Mouse (Mus musculus) forebrain, embryonic 13.5 days (tissue): ENCODE measurements at regions not wholly inside any gene's neighbourhood (a gene's known extent, or its start where the extent isn't known, plus 50 kb on each side); places are given as distances from the start of the nearest gene placed in this dataset.
"Not testable (repeated sequence)": the region's sequence is repeated elsewhere in the genome, so short reads cannot be mapped to it uniquely, and the experiment has no call there.

Experiments used
- ATAC-seq: fragments of 200-750 bp; cut with Nextera tagmentation; 2 replicates; pipeline ENCODE4 v1.8.0; 2017
- H3K27ac ChIP-seq: fragments of 300-500 bp; sonication (generic); 2 replicates; pipeline ENCODE4 v1.5.1; 2015; ENCODE audit warnings: inconsistent platforms, mild to moderate bottlenecking, moderate library complexity
- H3K27me3 ChIP-seq: fragments of 300-500 bp; sonication (generic); 2 replicates; pipeline ENCODE4 v1.6.1; 2015; ENCODE audit warnings: mild to moderate bottlenecking, inconsistent platforms
- H3K36me3 ChIP-seq: fragments of 300-500 bp; sonication (generic); 2 replicates; pipeline ENCODE4 v1.6.1; 2015; ENCODE audit warnings: mild to moderate bottlenecking, inconsistent platforms; ENCODE audit not compliant: poor library complexity, severe bottlenecking
- H3K4me1 ChIP-seq: fragments of 300-500 bp; sonication (generic); 2 replicates; pipeline ENCODE4 v1.6.1; 2015; ENCODE audit warnings: inconsistent platforms
- H3K4me2 ChIP-seq: fragments of 300-500 bp; sonication (generic); 2 replicates; pipeline ENCODE4 v1.6.1; 2015; ENCODE audit warnings: inconsistent platforms, mild to moderate bottlenecking, moderate library complexity
- H3K4me3 ChIP-seq: fragments of 300-500 bp; sonication (generic); 2 replicates; pipeline ENCODE4 v1.5.1; 2015; ENCODE audit warnings: mild to moderate bottlenecking, inconsistent platforms
- H3K9ac ChIP-seq: fragments of 300-500 bp; sonication (generic); 2 replicates; pipeline ENCODE4 v1.6.1; 2015; ENCODE audit warnings: mild to moderate bottlenecking, inconsistent platforms
- H3K9me3 ChIP-seq: fragments of 300-500 bp; sonication (generic); replicated peaks from 2 replicates; pipeline ENCODE4 v1.6.1; 2016; ENCODE audit warnings: inconsistent platforms
- WGBS: fragments of 180-500 bp; shearing (Covaris S2); methylation state at CpG from one replicate; pipeline ENCODE4 v1.1.7; 2015; 5-methylcytosine and 5-hydroxymethylcytosine counted together

- 90% methylated on average over 3 of the region's 3 CpGs for WGBS
- ATAC-seq, result no peak
- Histone ChIP-seq H3K9me3 (no peaks in the 10 kb centered on the region), H3K36me3 (no peaks in the 10 kb centered on the region), H3K4me3 (no peak overlapping the region), H3K9ac (no peak overlapping the region), H3K27ac (no peak overlapping the region), H3K4me2 (no peak overlapping the region), H3K27me3 (no peaks in the 10 kb centered on the region), H3K4me1 (no peaks in the 10 kb centered on the region)
These were observed 1115.5 kb upstream of the 1700009N14Rik start for GRCm38 (mm10) chr4:38334529-38335149.

DNA sequence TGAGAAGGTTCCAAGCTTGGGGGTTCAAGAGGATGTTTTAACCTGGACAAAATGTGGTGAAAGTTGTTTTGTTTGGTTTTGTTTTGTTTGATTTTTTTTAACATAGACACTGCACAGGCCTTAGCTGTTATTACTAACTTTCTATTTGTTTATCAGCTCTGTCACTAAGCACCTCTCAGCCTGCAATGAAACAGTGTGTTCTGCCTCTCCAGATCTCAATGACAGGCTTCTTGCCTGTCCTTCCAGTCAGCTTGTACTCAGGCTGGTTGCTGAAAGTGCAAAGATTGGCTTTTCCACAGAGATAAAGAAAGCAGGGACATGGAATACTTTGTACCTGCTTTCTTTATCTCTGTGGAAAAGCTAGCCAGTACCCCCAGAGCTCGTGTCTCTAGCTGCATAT is 1114.9 kb upstream of the 1700009N14Rik start:
- no peak for ATAC-seq
- H3K36me3 ChIP-seq, result no peaks in the 10 kb centered on the region
- H3K9ac ChIP-seq, result no peak overlapping the region
- no peak overlapping the region for H3K27ac ChIP-seq
- 46% methylated on average over 1 of the region's 1 CpGs for WGBS
- no peak overlapping the region for H3K4me2 ChIP-seq
- H3K9me3 ChIP-seq, result no peaks in the 10 kb centered on the region
- no peak overlapping the region for H3K4me3 ChIP-seq
- no peaks in the 10 kb centered on the region for H3K4me1 ChIP-seq
- no peaks in the 10 kb centered on the region for H3K27me3 ChIP-seq

DNA sequence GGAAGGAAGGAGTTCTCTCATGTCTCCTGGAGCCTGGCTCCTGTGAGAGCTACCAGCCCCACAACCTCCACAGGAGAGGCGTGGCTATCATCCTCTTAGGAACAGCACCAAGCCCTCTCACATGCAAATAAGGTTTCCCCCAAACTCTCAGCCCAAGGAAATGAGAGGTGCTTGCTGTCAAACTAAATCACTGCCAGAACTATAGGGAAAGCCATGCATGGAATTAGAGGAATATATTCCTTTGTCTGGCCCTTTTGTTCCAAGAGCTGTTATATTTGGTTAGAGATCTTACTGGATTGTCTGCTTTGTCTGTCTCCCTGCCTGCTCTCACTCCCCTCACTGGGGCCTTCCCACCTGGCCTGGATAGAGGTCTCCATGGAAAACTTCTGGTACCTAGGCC is 1079.0 kb upstream of the 1700009N14Rik start:
- ATAC-seq, result no peak
- Histone ChIP-seq H3K9ac (no peak overlapping the region), H3K9me3 (no peaks in the 10 kb centered on the region), H3K4me3 (no peak overlapping the region), H3K4me2 (no peak overlapping the region), H3K36me3 (no peaks in the 10 kb centered on the region), H3K27ac (no peak overlapping the region), H3K4me1 (no peaks in the 10 kb centered on the region), H3K27me3 (no peaks in the 10 kb centered on the region)
- 27% methylated on average over 1 of the region's 1 CpGs for WGBS

DNA sequence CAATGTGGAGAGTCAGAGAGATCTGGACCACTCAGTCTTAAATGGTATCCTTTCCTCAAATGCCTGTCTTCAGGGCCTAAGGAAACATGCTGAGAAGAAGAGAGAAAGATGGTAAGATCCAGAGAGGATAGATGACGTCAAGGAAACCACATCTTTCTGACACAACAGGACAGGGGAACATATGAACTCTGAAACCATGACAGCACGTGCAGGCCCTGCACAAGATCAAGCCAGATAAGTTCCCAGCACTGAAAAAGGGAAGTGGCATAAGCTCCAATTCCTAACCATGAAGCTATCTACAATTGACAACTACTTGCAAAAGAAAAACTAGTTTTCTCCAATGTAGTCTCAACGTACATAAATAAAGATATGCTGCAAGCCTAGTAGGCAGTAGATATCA is 1068.2 kb upstream of the 1700009N14Rik start:
- ATAC-seq, result no peak
- no peaks in the 10 kb centered on the region for H3K9me3 ChIP-seq
- no peak overlapping the region for H3K4me3 ChIP-seq
- no peak overlapping the region for H3K27ac ChIP-seq
- WGBS, result 90% methylated on average over 3 of the region's 3 CpGs
- H3K4me2 ChIP-seq, result no peak overlapping the region
- no peaks in the 10 kb centered on the region for H3K27me3 ChIP-seq
- no peaks in the 10 kb centered on the region for H3K36me3 ChIP-seq
- H3K4me1 ChIP-seq, result no peaks in the 10 kb centered on the region
- no peak overlapping the region for H3K9ac ChIP-seq

DNA sequence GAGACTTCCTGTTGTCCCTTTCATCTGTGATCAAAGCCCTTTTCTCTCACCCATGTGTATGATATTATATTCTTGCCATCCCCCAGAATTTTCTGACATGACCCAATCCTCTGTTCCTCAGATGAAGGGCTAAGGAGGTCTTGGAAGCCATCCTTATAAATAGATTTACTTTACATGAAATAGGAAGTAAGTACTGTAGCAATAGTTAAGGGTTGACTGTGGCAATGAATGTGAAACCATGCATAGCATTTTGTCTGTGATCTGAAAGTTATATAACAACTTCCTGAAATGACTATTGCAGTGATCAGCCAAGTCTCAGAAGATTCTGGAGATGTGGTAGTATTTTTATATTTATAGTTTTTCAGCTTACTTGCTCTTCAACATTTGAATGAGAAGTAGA is 1053.5 kb upstream of the 1700009N14Rik start:
- H3K27me3 ChIP-seq, result no peaks in the 10 kb centered on the region
- no peak for ATAC-seq

GRCm38 (mm10) chr4:38435326-38435725 is 1014.8 kb upstream of the 1700009N14Rik start:
- ATAC-seq, result not testable (repeated sequence)

More for the DNA sequence above, 1053.5 kb upstream of the 1700009N14Rik start:
- Histone ChIP-seq H3K4me2 (no peak overlapping the region), H3K36me3 (no peaks in the 10 kb centered on the region), H3K4me3 (no peak overlapping the region), H3K9me3 (no peaks in the 10 kb centered on the region), H3K9ac (no peak overlapping the region), H3K4me1 (no peaks in the 10 kb centered on the region), H3K27ac (no peak overlapping the region)

DNA sequence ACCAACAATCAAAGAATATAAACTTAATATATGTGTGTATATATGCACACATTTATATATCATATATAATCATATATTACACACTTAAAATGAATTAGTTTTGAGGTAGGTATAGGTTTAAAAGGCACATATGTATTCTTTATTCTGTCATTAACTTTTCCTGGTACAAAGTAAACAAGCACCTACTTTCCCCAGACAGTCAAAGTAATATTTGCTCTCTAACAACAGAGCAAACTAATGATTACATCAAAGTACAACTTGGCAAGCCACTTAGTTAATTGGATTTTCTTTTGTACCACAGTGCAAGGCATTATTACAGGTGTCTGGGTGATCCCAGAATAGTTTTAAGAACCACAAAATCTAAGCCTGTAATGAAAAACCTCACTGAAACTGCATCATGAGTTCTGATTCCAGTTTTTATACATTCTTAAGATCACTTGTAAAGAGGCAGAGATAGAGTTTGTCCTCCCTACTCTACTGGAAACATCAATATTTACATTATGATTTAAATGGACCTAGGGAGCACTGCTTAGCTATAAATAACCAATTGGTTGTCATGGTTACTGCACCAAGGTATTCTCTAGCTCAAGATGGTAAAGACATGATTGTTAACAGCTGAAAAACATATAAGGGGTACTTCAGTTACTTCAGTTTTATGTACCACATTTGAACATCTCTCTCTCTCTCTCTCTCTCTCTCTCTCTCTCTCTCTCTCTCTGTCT is 988.5 kb upstream of the 1700009N14Rik start:
- no peak overlapping the region for H3K4me3 ChIP-seq
- H3K27ac ChIP-seq, result no peak overlapping the region
- H3K36me3 ChIP-seq, result no peaks in the 10 kb centered on the region
- no peaks in the 10 kb centered on the region for H3K4me1 ChIP-seq
- no peak overlapping the region for H3K4me2 ChIP-seq
- ATAC-seq, result no peak
- no peaks in the 10 kb centered on the region for H3K9me3 ChIP-seq
- H3K27me3 ChIP-seq, result no peaks in the 10 kb centered on the region
- no peak overlapping the region for H3K9ac ChIP-seq

More at GRCm38 (mm10) chr4:38435326-38435725, 1014.8 kb upstream of the 1700009N14Rik start:
- H3K27ac ChIP-seq, H3K4me1 ChIP-seq, H3K4me2 ChIP-seq, H3K36me3 ChIP-seq, H3K4me3 ChIP-seq, H3K27me3 ChIP-seq, H3K9me3 ChIP-seq, H3K9ac ChIP-seq: not testable (repeated sequence)

DNA sequence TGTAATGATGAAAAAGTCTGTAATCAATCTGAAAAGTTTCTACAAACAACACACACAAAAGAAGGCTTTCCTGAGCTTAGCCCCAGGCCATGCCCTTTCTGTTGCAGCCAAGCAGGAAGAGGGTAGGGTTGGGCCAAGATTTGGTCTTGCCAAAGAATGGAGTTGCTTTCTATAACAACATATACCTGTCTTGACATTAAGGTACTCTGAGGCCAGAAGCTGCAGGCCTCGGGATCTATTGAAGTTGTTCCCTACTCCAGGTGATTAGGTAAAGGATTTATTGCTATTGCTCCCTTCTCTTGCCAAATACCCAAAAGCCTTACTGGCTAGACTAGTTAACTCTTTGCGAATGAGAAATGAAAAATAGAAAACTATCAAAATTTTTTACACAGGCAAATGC is 951.8 kb upstream of the 1700009N14Rik start:
- no peaks in the 10 kb centered on the region for H3K36me3 ChIP-seq
- H3K27me3 ChIP-seq, result no peaks in the 10 kb centered on the region
- no peak for ATAC-seq

DNA sequence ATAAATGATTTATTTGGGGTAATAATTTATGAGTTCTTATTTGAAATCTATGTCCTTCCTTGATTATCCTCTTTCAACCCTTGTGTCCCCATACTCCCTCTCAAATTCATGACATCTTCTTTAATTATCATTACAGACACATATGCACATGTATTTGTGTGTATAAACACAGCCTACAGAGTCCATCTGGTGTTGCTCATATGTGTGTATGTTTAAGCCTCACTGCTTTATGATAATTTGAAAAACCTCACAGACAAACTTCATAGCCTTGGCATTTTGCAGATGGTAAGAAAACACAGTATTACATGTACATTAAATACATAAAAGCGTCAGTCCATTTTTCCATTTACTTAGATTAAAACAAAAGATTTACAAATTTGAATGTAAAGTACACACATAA is 944.2 kb upstream of the 1700009N14Rik start:
- Histone ChIP-seq H3K27ac (no peak overlapping the region), H3K36me3 (no peaks in the 10 kb centered on the region), H3K4me3 (no peak overlapping the region), H3K9ac (no peak overlapping the region), H3K9me3 (no peaks in the 10 kb centered on the region), H3K27me3 (no peaks in the 10 kb centered on the region), H3K4me1 (no peaks in the 10 kb centered on the region), H3K4me2 (no peak overlapping the region)
- WGBS, result 88% methylated on average over 1 of the region's 1 CpGs
- ATAC-seq, result peak; percentile 41; the same call in 1 of the 2 replicates

More for the DNA sequence above, 951.8 kb upstream of the 1700009N14Rik start:
- Histone ChIP-seq H3K4me3 (no peak overlapping the region), H3K4me2 (no peak overlapping the region), H3K9ac (no peak overlapping the region), H3K27ac (no peak overlapping the region), H3K9me3 (no peaks in the 10 kb centered on the region), H3K4me1 (no peaks in the 10 kb centered on the region)
- 84% methylated on average over 2 of the region's 2 CpGs for WGBS

DNA sequence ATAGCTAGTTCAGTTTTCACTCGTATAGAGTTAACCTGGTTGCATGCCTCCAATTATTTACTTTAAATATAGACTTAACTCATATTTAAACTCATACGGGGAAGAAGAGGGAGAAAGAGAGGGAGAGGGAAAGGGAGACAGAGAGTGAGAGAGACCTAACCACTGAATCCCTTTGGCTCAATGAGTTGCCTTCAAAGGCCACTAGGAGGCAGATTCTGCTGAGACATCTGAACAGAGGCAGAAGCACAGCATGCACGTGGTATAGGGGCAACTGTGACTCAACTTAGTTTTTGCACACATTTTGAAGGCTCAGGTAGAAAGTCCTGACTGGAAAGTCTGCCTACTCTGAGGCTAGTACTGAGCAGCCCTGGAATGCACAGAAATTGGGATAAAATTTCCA is 942.9 kb upstream of the 1700009N14Rik start:
- 81% methylated on average over 3 of the region's 3 CpGs for WGBS
- H3K9me3 ChIP-seq, result no peaks in the 10 kb centered on the region

GRCm38 (mm10) chr4:38519108-38519507 is 931.0 kb upstream of the 1700009N14Rik start:
- no peak for ATAC-seq

More for the DNA sequence above, 942.9 kb upstream of the 1700009N14Rik start:
- Histone ChIP-seq H3K27ac (no peak overlapping the region), H3K27me3 (no peaks in the 10 kb centered on the region), H3K9ac (no peak overlapping the region), H3K4me2 (no peak overlapping the region), H3K36me3 (no peaks in the 10 kb centered on the region), H3K4me1 (no peaks in the 10 kb centered on the region), H3K4me3 (no peak overlapping the region)
- no peak for ATAC-seq

More at GRCm38 (mm10) chr4:38519108-38519507, 931.0 kb upstream of the 1700009N14Rik start:
- Histone ChIP-seq H3K9ac (no peak overlapping the region), H3K36me3 (no peaks in the 10 kb centered on the region), H3K4me1 (no peaks in the 10 kb centered on the region), H3K9me3 (no peaks in the 10 kb centered on the region), H3K4me3 (no peak overlapping the region), H3K4me2 (no peak overlapping the region), H3K27me3 (no peaks in the 10 kb centered on the region), H3K27ac (no peak overlapping the region)
- WGBS, result 63% methylated on average over 3 of the region's 3 CpGs
